Mouse (Mus musculus) urinary bladder, postnatal 14 days (tissue): ENCODE results near the gene Zscan18.
A peak's percentile ranks its signal among the peaks of the same experiment; 100 is the strongest.
"Not testable (repeated sequence)": the region's sequence is repeated elsewhere in the genome, so short reads cannot be mapped to it uniquely, and the experiment has no call there.

Experiments
- DNase-seq: peaks from one replicate; pipeline ENCODE4 v3.0.0; 2021; ENCODE audit warnings: low spot score

Gene Zscan18

GRCm38 (mm10) chr7:12802866-12803726 is at the start of gene Zscan18:
Gene Zscan18, minus strand, starts transcription at chr7:12803635.
- DNase-seq: peak; percentile 63

GRCm38 (mm10) chr7:12835779-12836178 is 32.3 kb upstream of the Zscan18 start:
- no peak for DNase-seq

- peak; percentile 16 for DNase-seq
These were observed 31.8 kb upstream of the Zscan18 start for GRCm38 (mm10) chr7:12835193-12835671.

GRCm38 (mm10) chr7:12834162-12835120 is 31.0 kb upstream of the Zscan18 start, which contains the start of gene Zfp110:
Gene Zfp110, plus strand, starts transcription at chr7:12834761.
- peak; percentile 91 for DNase-seq

GRCm38 (mm10) chr7:12818521-12819295 is 15.3 kb upstream of the Zscan18 start, which contains the start of gene Zfp329:
Gene Zfp329, minus strand, starts transcription at chr7:12818858.
- peak; percentile 91 for DNase-seq

- no peak for DNase-seq
These were observed 12.1 kb upstream of the Zscan18 start for GRCm38 (mm10) chr7:12815566-12815965.

GRCm38 (mm10) chr7:12803727-12804071 is 264 bp upstream of the Zscan18 start:
- no peak for DNase-seq

- no peak for DNase-seq
These were observed 3.9 kb downstream of the Zscan18 start for GRCm38 (mm10) chr7:12799554-12799953.

GRCm38 (mm10) chr7:12797971-12798370 is 5.5 kb downstream of the Zscan18 start:
- no peak for DNase-seq

GRCm38 (mm10) chr7:12792624-12793023 is 10.8 kb downstream of the Zscan18 start:
- DNase-seq: not testable (repeated sequence)

GRCm38 (mm10) chr7:12788025-12788424 is 15.4 kb downstream of the Zscan18 start:
- no peak for DNase-seq

GRCm38 (mm10) chr7:12787333-12787732 is 16.1 kb downstream of the Zscan18 start:
- DNase-seq: no peak

GRCm38 (mm10) chr7:12780151-12780830 is 23.1 kb downstream of the Zscan18 start:
- peak; percentile 69 for DNase-seq

- no peak for DNase-seq
These were observed 23.7 kb downstream of the Zscan18 start for GRCm38 (mm10) chr7:12779782-12780150.

GRCm38 (mm10) chr7:12779141-12779540 is 24.3 kb downstream of the Zscan18 start:
- DNase-seq: no peak

GRCm38 (mm10) chr7:12774606-12775005 is 28.8 kb downstream of the Zscan18 start:
- no peak for DNase-seq

- DNase-seq: no peak
These were observed 29.3 kb downstream of the Zscan18 start for GRCm38 (mm10) chr7:12774111-12774510.

GRCm38 (mm10) chr7:12749431-12750198 is 53.8 kb downstream of the Zscan18 start:
- no peak for DNase-seq

- DNase-seq: no peak
These were observed 68.5 kb downstream of the Zscan18 start, which contains the start of gene Vmn2r56 for GRCm38 (mm10) chr7:12734904-12735303. Gene Vmn2r56, minus strand, starts transcription at chr7:12735004.
